Mouse (Mus musculus) cerebellum, adult 2 months (tissue): ENCODE data around the gene Ptgs2.

Experiments used
- CTCF ChIP-seq: fragments of 200-500 bp; IDR thresholded peaks from 2 replicates; pipeline ENCODE4 v1.5.1; 2011; ENCODE audit warnings: low read depth, mild to moderate bottlenecking, control low read depth, low read length, moderate library complexity, borderline replicate concordance; ENCODE audit not compliant: insufficient read depth
- POLR2A ChIP-seq: fragments of 200-500 bp; IDR thresholded peaks from 2 replicates; pipeline ENCODE4 v1.6.1; 2011; ENCODE audit warnings: low read length, control low read depth, borderline replicate concordance; ENCODE audit not compliant: insufficient read depth

GRCm38 (mm10) chr1:150099790-150100333 lies at the start of gene Ptgs2:
- TF ChIP-seq CTCF: no peak
- TF ChIP-seq POLR2A: no peak
